Mouse (Mus musculus) liver, adult 2 months (tissue): ENCODE data around the gene Nfia. TPM values are rescaled to one million over a fixed set of nuclear protein-coding genes. Genes with fewer than 3 reads are reported as not detected.

ENCODE experiments used
- DNase-seq: peaks from one replicate; pipeline ENCODE4 v3.0.0-alpha.2; 2011; ENCODE audit warnings: low read depth, low spot score; ENCODE audit errors: extremely low read depth
- H3K27ac ChIP-seq: fragments of 200-500 bp; replicated peaks from 2 replicates; pipeline ENCODE4 v1.5.1; 2012; ENCODE audit warnings: low read depth, mild to moderate bottlenecking, control low read depth, inconsistent platforms, low read length; ENCODE audit not compliant: insufficient read depth
- H3K27me3 ChIP-seq: fragments of 200-500 bp; 2 replicates; pipeline ENCODE4 v1.6.1; 2012; ENCODE audit warnings: mild to moderate bottlenecking, moderate library complexity, low read length, inconsistent platforms; ENCODE audit not compliant: control insufficient read depth, insufficient read depth
- H3K36me3 ChIP-seq: fragments of 200-500 bp; 2 replicates; pipeline ENCODE4 v1.6.1; 2012; ENCODE audit warnings: low read length, inconsistent platforms; ENCODE audit not compliant: control insufficient read depth, insufficient read depth
- H3K4me1 ChIP-seq: fragments of 200-500 bp; 2 replicates; pipeline ENCODE4 v1.6.1; 2011; ENCODE audit warnings: low read length; ENCODE audit not compliant: control insufficient read depth, insufficient read depth
- H3K4me3 ChIP-seq: fragments of 200-500 bp; 2 replicates; pipeline ENCODE4 v1.5.1; 2011; ENCODE audit warnings: low read depth, mild to moderate bottlenecking, control low read depth, low read length, moderate library complexity; ENCODE audit not compliant: insufficient read depth
- H3K79me2 ChIP-seq: fragments of 200-500 bp; 2 replicates; pipeline ENCODE4 v1.6.1; 2012; ENCODE audit warnings: inconsistent platforms, mild to moderate bottlenecking, low read length, moderate library complexity; ENCODE audit not compliant: control insufficient read depth, insufficient read depth
- H3K9ac ChIP-seq: fragments of 200-500 bp; 2 replicates; pipeline ENCODE4 v1.6.1; 2012; ENCODE audit warnings: low read depth, mild to moderate bottlenecking, control low read depth, inconsistent platforms, low read length
- CTCF ChIP-seq: fragments of 200-500 bp; IDR thresholded peaks from 2 replicates; pipeline ENCODE4 v1.5.1; 2011; ENCODE audit warnings: low read depth, low read length, control low read depth
- POLR2A ChIP-seq: fragments of 200-500 bp; IDR thresholded peaks from 2 replicates; pipeline ENCODE4 v1.6.1; 2011; ENCODE audit warnings: low read length, control low read depth; ENCODE audit not compliant: insufficient read depth; ENCODE audit errors: extremely low read depth
- WGBS: fragments of 180-500 bp; shearing (Covaris S2); methylation state at CpG from one replicate; pipeline ENCODE4 v1.1.7; 2018; 5-methylcytosine and 5-hydroxymethylcytosine counted together
- polyA plus RNA-seq: library from polyadenylated mRNA; depleted of rRNA; stranded (reverse); fragments of >200 nt; gene quantifications from 2 replicates; pipeline ENCODE4 v1.2.3, GENCODE M21; 2012
- total RNA-seq: library from RNA; depleted of rRNA; stranded (reverse); fragments of >200 nt; gene quantifications from 2 replicates; pipeline ENCODE4 v1.2.3, GENCODE M21; 2014

Nfia gene
- total and polyA plus RNA-seq, 2 experiments: 12.5 to 32.2 TPM

DNA sequence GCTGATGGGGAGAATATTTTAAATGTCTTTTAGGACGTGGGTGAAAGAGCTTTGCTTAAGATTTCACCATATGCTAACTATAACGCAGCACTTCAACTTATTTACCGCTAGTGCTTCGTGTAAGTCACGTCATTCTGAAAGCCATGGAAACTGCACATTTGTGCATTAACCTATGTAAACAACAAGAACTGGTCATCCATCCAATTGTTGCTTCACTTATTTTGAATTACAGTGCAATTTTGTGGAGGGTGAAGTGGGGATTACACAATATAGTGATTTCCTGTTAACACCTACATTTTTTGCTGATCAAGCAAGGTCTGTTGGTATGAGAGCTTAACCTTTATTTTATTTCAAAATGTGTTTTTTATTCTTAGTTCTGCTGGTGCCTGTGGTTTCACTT lies 113.0 kb downstream of the Nfia start:
- no peaks in the 10 kb centered on the region for H3K27me3 ChIP-seq
- DNase-seq: peak; percentile 85
- H3K4me3 ChIP-seq: no peak overlapping the region
- H3K9ac ChIP-seq: no peak overlapping the region
- H3K36me3 ChIP-seq: no peaks in the 10 kb centered on the region
- H3K27ac ChIP-seq: no peak overlapping the region; the same call in 1 of the 2 replicates
- 39% methylated on average over 5 of the region's 5 CpGs for WGBS
- peaks cover 16% of the 10 kb centered on the region for H3K4me1 ChIP-seq
- no peak for TF ChIP-seq CTCF
- TF ChIP-seq POLR2A: no peak
- peaks cover 30% of the 10 kb centered on the region; the same call in 1 of the 2 replicates for H3K79me2 ChIP-seq

- Histone ChIP-seq H3K4me3 (no peak overlapping the region), H3K36me3 (no peaks in the 10 kb centered on the region), H3K27ac (peak overlapping the region; percentile 37), H3K4me1 (peaks cover 14% of the 10 kb centered on the region), H3K79me2 (peaks cover 27% of the 10 kb centered on the region; the same call in 1 of the 2 replicates), H3K27me3 (no peaks in the 10 kb centered on the region), H3K9ac (no peak overlapping the region)
- TF ChIP-seq CTCF: no peak
- no peak for TF ChIP-seq POLR2A
- no peak for DNase-seq
- 95% methylated on average over 5 of the region's 5 CpGs for WGBS
These were observed 113.7 kb downstream of the Nfia start for GRCm38 (mm10) chr4:97886220-97886619.

DNA sequence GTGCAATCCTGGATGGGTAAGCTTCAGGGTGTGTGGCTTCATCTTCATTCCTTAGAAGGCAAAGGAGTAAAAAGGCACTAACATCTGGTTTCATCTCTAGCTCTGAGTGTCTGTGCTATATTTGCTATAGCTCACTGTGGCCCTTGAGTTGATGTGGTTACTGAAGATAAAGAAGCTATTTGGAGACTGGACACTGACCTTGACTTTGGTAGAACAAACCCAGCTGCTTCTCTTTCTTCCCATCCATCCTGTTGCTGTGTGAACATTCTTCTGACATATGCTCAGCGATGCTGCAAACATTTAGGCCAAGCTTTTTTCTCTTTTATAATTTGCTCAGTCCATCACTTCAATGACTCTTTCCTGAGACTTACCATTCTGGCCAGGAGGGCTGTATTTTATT lies 114.7 kb downstream of the Nfia start:
- no peaks in the 10 kb centered on the region for H3K36me3 ChIP-seq
- peaks cover 31% of the 10 kb centered on the region; the same call in 1 of the 2 replicates for H3K79me2 ChIP-seq
- no peaks in the 10 kb centered on the region for H3K27me3 ChIP-seq
- H3K9ac ChIP-seq: no peak overlapping the region
- no peak for DNase-seq
- peaks cover 12% of the 10 kb centered on the region for H3K4me1 ChIP-seq
- no peak for TF ChIP-seq POLR2A
- H3K4me3 ChIP-seq: no peak overlapping the region
- 94% methylated on average over 1 of the region's 1 CpGs for WGBS
- H3K27ac ChIP-seq: no peak overlapping the region

DNA sequence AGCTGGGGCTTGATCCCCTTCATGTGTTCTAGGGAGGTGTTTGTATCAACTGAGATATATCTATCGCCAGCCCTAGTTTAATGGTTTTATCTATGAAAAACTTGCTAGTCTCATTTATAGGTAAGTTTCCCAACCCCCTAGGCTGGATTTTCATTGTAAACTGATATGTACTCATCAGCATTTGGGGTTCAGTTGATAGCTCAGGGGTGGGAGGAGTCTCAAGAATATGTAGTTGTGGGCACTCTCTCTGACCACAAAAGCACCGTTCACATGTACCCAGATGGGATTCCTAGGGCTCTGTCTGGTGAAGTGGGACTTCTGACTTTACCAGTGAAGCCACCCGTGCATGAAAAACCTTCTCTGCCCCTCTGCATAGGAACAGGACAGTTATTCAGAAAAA lies 118.5 kb downstream of the Nfia start:
- Histone ChIP-seq H3K4me3 (no peak overlapping the region), H3K79me2 (peaks cover 38% of the 10 kb centered on the region), H3K4me1 (peaks cover 2% of the 10 kb centered on the region), H3K36me3 (no peaks in the 10 kb centered on the region; the same call in 1 of the 2 replicates), H3K27ac (no peak overlapping the region), H3K9ac (no peak overlapping the region), H3K27me3 (no peaks in the 10 kb centered on the region)
- no peak for TF ChIP-seq CTCF
- TF ChIP-seq POLR2A: no peak
- WGBS: 94% methylated on average over 3 of the region's 3 CpGs
- DNase-seq: no peak

DNA sequence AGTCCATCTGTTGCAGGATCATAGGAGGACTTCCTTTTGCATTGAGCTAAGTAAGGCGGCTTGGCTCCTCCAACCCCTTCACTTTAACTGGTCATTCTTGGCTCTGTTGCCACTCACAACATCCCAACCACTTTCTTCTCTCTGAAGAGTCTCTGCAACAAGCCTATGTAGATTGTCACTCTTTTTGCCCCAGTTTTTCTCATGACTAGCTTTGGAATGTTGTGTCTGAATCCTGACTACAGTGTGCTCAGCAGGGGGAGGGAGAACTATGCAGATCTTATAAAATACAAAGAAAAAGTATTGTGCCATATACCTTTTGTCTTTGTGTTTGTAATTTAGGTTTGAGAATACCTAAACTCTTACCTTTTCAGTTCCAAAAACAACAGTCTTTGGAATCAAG lies 119.1 kb downstream of the Nfia start:
- no peak overlapping the region for H3K9ac ChIP-seq
- H3K27me3 ChIP-seq: no peaks in the 10 kb centered on the region
- 97% methylated on average over 1 of the region's 1 CpGs for WGBS
- H3K36me3 ChIP-seq: no peaks in the 10 kb centered on the region; the same call in 1 of the 2 replicates
- TF ChIP-seq POLR2A (no peak), CTCF (no peak)
- peaks cover 37% of the 10 kb centered on the region for H3K79me2 ChIP-seq
- H3K4me3 ChIP-seq: no peak overlapping the region
- H3K4me1 ChIP-seq: no peaks in the 10 kb centered on the region
- no peak overlapping the region for H3K27ac ChIP-seq
- DNase-seq: no peak

- WGBS: 78% methylated on average over 10 of the region's 10 CpGs
- Histone ChIP-seq H3K9ac (no peak overlapping the region), H3K36me3 (no peaks in the 10 kb centered on the region; the same call in 1 of the 2 replicates), H3K27me3 (no peaks in the 10 kb centered on the region), H3K4me3 (no peak overlapping the region), H3K27ac (no peak overlapping the region), H3K4me1 (0 out of 2 replicates have a peak, but pooled peaks cover under 1% of the 10 kb centered on the region), H3K79me2 (peaks cover 40% of the 10 kb centered on the region)
- DNase-seq: no peak
- TF ChIP-seq POLR2A: no peak
- no peak for TF ChIP-seq CTCF
These were observed 121.7 kb downstream of the Nfia start for GRCm38 (mm10) chr4:97893915-97894884.
